Mouse (Mus musculus): Measurements from ENCODE around the gene Rad50. TPM values are rescaled to one million over a fixed set of nuclear protein-coding genes. Genes with fewer than 3 reads are reported as not detected.

Gene Rad50
- total RNA-seq, 4 experiments from 2014 or later: 9.9 to 12.1 (median 11.8) TPM

DNA sequence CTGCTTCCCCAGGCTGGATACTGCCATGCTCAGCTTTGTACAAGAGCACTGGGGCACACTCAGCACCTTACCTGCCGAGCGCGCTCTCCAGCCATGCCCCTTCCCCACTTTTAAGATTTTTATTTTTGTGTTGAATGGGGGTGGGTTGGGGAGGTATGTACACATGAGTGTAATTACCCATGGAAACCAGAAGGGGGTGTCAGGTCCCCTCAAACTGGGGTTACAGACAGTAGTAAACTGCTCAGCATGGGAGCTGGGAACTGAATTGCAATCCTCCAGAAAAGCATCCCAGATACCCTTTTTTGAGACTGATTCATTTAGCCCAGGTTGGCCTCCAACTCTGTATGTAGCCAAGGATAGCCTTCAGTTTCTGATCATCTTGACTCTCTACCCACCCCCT lies 102.1 kb downstream of the Rad50 start:
- no peak for DNase-seq (ENCODE audit: low spot score in 2 of 2)

Other genes starting within 250 kb of the Rad50 start
- gene Gm9837, start 236.8 kb downstream of the Rad50 start, total RNA-seq (2022): not detected
- 1 to 10 TPM; 1.8 to 3.3 (median 2.1) TPM for gene Gm9945, start 227.2 kb downstream of the Rad50 start, total RNA-seq (2022)
- 10 to 100 TPM; 62.2 to 73.5 (median 64.2) TPM for gene Sowaha, start 227.0 kb downstream of the Rad50 start, total RNA-seq (2022)
- 100 to 1,000 TPM; 279 to 287 (median 284) TPM for gene Sept8, start 188.1 kb downstream of the Rad50 start, total RNA-seq (2022)
- gene Kif3a, start 139.9 kb downstream of the Rad50 start, total RNA-seq (2022): 100 to 1,000 TPM; 120 to 121 (median 121) TPM
- under 1 TPM in 1 of 4 experiments, not detected in 3; 0.67 TPM for gene Il4, start 88.7 kb downstream of the Rad50 start, total RNA-seq (2022)
- gene Il13, start 72.6 kb downstream of the Rad50 start, total RNA-seq (2022): not detected
- not detected for gene Il5, start 13.5 kb upstream of the Rad50 start, total RNA-seq (2022)
- gene Irf1, start 62.7 kb upstream of the Rad50 start, total RNA-seq (2022): 10 to 100 TPM in 2 of 4 experiments, 1 to 10 TPM in 2; 6.8 to 10.8 (median 9.4) TPM
- gene Gm17334, start 65.9 kb upstream of the Rad50 start, total RNA-seq (2022): 1 to 10 TPM in 1 of 4 experiments, under 1 TPM in 2, not detected in 1; 0.42 to 2.4 (median 0.64) TPM
- 1 to 10 TPM; 1.6 to 6.3 (median 3.3) TPM for gene Gm12216, start 151.9 kb upstream of the Rad50 start, total RNA-seq (2022)
- gene Slc22a5, start 184.3 kb upstream of the Rad50 start, total RNA-seq (2022): 10 to 100 TPM in 2 of 4 experiments, 1 to 10 TPM in 2; 8.9 to 14.0 (median 9.9) TPM